Mouse (Mus musculus): ENCODE results near the gene Syne2.

Syne2 gene

GRCm38 (mm10) chr12:75866419-75867373 lies 48.8 kb downstream of the Syne2 start:
- DNase-seq (ENCODE audit: low spot score in 2 of 2): no peak

GRCm38 (mm10) chr12:75873546-75874235 lies 55.8 kb downstream of the Syne2 start:
- no peak for DNase-seq (ENCODE audit: low spot score in 2 of 2)

- no peak for DNase-seq (ENCODE audit: low spot score in 2 of 2)
These were observed 56.5 kb downstream of the Syne2 start for GRCm38 (mm10) chr12:75874287-75874994.

GRCm38 (mm10) chr12:75879636-75880317 lies 61.8 kb downstream of the Syne2 start:
- no peak for DNase-seq (ENCODE audit: low spot score in 2 of 2)

GRCm38 (mm10) chr12:75881554-75881953 lies 63.6 kb downstream of the Syne2 start:
- DNase-seq (ENCODE audit: low spot score in 2 of 2): no peak

GRCm38 (mm10) chr12:75886161-75886560 lies 68.2 kb downstream of the Syne2 start:
- DNase-seq (ENCODE audit: low spot score in 2 of 2): no peak

- DNase-seq (ENCODE audit: low spot score in 2 of 2): no peak
These were observed 69.0 kb downstream of the Syne2 start for GRCm38 (mm10) chr12:75886946-75887345.

- DNase-seq (ENCODE audit: low spot score in 2 of 2): no peak
These were observed 70.8 kb downstream of the Syne2 start for GRCm38 (mm10) chr12:75888721-75889120.

GRCm38 (mm10) chr12:75891206-75891605 lies 73.3 kb downstream of the Syne2 start:
- no peak for DNase-seq (ENCODE audit: low spot score in 2 of 2)

- no peak for DNase-seq (ENCODE audit: low spot score in 2 of 2)
These were observed 75.5 kb downstream of the Syne2 start for GRCm38 (mm10) chr12:75893392-75893791.

- no peak for DNase-seq (ENCODE audit: low spot score in 2 of 2)
These were observed 76.5 kb downstream of the Syne2 start for GRCm38 (mm10) chr12:75894316-75894997.

- DNase-seq (ENCODE audit: low spot score in 2 of 2): no peak
These were observed 77.0 kb downstream of the Syne2 start for GRCm38 (mm10) chr12:75894998-75895331.

GRCm38 (mm10) chr12:75897793-75898192 lies 79.9 kb downstream of the Syne2 start:
- no peak for DNase-seq (ENCODE audit: low spot score in 2 of 2)

GRCm38 (mm10) chr12:75901721-75902120 lies 83.8 kb downstream of the Syne2 start:
- DNase-seq (ENCODE audit: low spot score in 2 of 2): no peak

- no peak for DNase-seq (ENCODE audit: low spot score in 2 of 2)
These were observed 86.1 kb downstream of the Syne2 start for GRCm38 (mm10) chr12:75904068-75904467.

- DNase-seq (ENCODE audit: low spot score in 2 of 2): no peak
These were observed 87.4 kb downstream of the Syne2 start for GRCm38 (mm10) chr12:75905304-75905703.

GRCm38 (mm10) chr12:75908466-75908865 lies 90.5 kb downstream of the Syne2 start:
- no peak for DNase-seq (ENCODE audit: low spot score in 2 of 2)

GRCm38 (mm10) chr12:75915694-75916093 lies 97.8 kb downstream of the Syne2 start:
- DNase-seq (ENCODE audit: low spot score in 2 of 2): no peak

GRCm38 (mm10) chr12:75918415-75918814 lies 100.5 kb downstream of the Syne2 start:
- DNase-seq (ENCODE audit: low spot score in 2 of 2): no peak

GRCm38 (mm10) chr12:75918914-75919313 lies 101.0 kb downstream of the Syne2 start:
- peak; percentile 49 to 55 for DNase-seq (ENCODE audit: low spot score in 2 of 2)

GRCm38 (mm10) chr12:75922900-75923299 lies 105.0 kb downstream of the Syne2 start:
- DNase-seq (ENCODE audit: low spot score in 2 of 2): no peak
